Mouse (Mus musculus): Measurements from ENCODE around the gene Klhl11. TPM values are rescaled to one million over a fixed set of nuclear protein-coding genes. Genes with fewer than 3 reads are reported as not detected.

Gene Klhl11
- total and polyA plus RNA-seq, 3 experiments = 3.1 to 8.0 (median 7.2) TPM

DNA sequence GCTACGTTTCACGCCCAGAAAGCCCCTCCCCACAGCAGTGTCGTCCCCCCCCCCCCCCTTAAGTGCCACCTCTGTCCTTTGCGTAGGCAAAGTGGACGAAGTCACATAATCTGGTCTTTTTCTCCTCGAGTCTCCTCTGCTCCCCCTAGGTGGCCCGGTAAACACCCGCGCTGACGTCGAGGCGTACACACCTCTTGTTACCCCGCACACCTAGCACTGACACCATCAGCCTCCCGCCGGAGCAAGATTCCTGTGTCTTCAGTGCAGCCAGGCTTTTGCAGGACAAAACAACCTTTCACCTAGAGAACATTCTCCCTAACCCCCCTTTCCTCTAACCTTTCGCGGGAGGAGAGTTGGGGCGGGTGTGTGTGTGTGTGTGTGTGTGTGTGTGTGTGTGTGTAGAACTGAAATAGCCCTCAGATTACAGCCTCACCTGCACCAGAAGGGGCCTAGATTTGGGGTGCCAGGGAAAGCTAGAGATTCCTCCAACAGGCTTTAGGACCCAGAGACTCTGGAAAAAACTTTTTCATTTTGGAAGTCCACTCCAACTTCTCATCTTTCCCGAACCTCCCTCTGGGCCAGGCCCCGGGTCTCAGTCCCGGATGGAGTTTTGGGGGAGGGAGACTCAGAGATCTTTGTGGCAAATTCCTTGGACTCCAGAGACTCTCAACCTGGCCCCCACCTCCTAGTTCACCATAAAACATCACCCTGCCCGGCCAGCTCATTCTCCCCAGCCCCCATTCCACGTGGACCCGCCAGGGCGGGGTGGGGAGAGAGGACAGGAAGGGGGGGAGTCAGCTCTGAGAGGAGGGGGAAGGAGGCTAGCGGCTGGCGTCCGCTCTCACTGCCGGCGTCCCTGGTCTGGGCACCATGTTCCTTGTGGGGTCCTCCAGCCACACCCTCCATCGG, 57.4 kb downstream of the Klhl11 start, which contains the start of gene Fkbp10:
Fkbp10 (plus strand) TSS at position 784 of the 909 bp plus-strand sequence.
- under 1% methylated on average over 31 of the region's 31 CpGs for WGBS
- Histone ChIP-seq H3K36me3 (ENCODE audit: control insufficient read depth, insufficient read depth, low read length) (no peaks in the 10 kb centered on the region), H3K4me1 (ENCODE audit: control insufficient read depth, insufficient read depth, low read length) (peaks cover 7% of the 10 kb centered on the region), H3K27ac (peak within 1 kb of the TSS; percentile 90), H3K27me3 (ENCODE audit: control insufficient read depth, insufficient read depth, low read length) (no peaks in the 10 kb centered on the region), H3K4me3 (peak within 1 kb of the TSS; percentile 79), H3K79me2 (replicated peaks; ENCODE audit: control insufficient read depth, insufficient read depth, low read length) (no peaks in the 10 kb centered on the region), H3K9ac (ENCODE audit: low read depth, low read length) (peak within 1 kb of the TSS; percentile 85)
- TF ChIP-seq POLR2A (IDR thresholded peaks at IDR 0.05; ENCODE audit: insufficient read depth, low read depth, low read length) (peak; percentile 59), EP300 (IDR thresholded peaks at IDR 0.05; ENCODE audit: insufficient read depth, low read depth, low read length) (no peak)
- DNase-seq = peak; percentile 74 to 76
- intact Hi-C loops (cut with DNase I) = no loop called here

DNA sequence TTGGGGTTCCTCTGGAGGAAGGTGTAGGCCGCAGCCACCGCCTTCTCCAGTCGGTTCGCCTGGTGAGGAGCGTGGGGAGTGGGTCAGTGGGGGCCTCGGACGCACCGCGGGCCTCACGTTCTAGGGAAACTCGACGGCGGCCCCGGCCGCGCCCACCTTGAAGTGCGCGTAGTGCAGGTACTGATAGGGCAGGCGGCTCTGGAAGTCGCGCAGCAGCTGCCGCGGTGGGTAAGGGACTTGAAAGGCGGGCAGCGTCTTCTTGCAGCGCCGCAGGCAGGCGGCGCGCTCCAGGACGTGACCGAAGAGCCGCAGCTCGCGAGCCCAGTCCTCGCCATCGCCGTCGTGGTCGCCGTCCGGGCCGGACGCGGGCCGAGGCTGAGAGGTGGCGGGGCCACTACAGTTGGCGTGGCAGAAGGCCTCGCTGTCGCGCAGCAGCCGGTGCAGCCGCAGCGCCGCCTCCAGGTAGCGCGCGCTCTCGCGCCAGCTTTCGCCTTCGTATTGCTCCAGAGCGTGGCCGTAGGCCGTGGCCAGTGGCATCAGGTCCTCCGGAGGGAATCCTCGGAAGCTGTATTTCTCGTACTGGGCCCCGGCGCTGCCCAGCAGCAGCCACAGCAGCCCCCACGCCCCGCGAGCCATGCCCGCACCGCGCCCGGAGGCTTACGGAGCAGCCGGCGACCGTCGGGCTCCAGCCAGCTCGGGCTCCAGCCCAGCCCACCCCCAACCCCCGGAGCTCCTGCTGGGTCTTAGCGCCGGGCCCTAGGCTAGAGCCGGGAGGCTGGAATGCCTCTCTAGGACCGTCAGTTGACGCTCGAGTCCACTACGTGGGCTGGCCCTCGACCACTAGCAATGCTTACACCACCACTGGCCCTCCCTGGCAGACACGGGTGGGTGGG, 58.3 kb downstream of the Klhl11 start, which contains the start of gene P3h4:
P3h4 (minus strand) TSS at position 816 of the 893 bp plus-strand sequence.
- Histone ChIP-seq H3K79me2 (replicated peaks; ENCODE audit: control insufficient read depth, insufficient read depth, low read length) (no peaks in the 10 kb centered on the region), H3K27me3 (ENCODE audit: control insufficient read depth, insufficient read depth, low read length) (no peaks in the 10 kb centered on the region), H3K27ac (peak within 1 kb of the TSS; percentile 90), H3K4me1 (ENCODE audit: control insufficient read depth, insufficient read depth, low read length) (peaks cover 7% of the 10 kb centered on the region), H3K36me3 (ENCODE audit: control insufficient read depth, insufficient read depth, low read length) (no peaks in the 10 kb centered on the region), H3K9ac (ENCODE audit: low read depth, low read length) (peak within 1 kb of the TSS; percentile 85), H3K4me3 (peak within 1 kb of the TSS; percentile 79)
- peak; percentile 89 to 91 for DNase-seq
- 2% methylated on average over 93 of the region's 93 CpGs for WGBS
- TF ChIP-seq POLR2A (IDR thresholded peaks at IDR 0.05; ENCODE audit: insufficient read depth, low read depth, low read length) (peak; percentile 39), EP300 (IDR thresholded peaks at IDR 0.05; ENCODE audit: insufficient read depth, low read depth, low read length) (0 out of 2 replicates have a peak, but pooled peaks have one; percentile 29), CTCF (IDR thresholded peaks at IDR 0.05) (peak; percentile 92)
- intact Hi-C loops (cut with DNase I) = no loop called here

DNA sequence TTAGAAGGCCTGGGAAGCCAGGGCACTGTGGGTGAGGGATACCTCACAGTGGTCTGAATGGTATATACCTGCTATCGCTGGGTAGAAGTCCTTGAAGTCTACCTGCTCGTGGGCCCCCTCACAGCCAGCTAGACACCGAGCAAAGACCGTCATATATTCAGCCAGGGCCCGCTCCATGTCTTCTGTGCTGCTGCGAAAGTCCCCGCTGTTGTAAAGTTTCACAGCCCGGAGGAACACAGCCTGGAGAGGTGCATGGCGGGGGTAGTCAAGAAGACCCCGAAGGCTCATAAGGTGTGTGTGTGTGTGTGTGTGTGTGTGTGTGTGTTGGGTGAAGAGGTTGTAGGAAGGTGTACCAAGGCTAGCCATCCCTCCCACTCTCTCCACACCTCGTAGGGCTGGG, 59.0 kb downstream of the Klhl11 start:
- Histone ChIP-seq H3K27me3 (ENCODE audit: control insufficient read depth, insufficient read depth, low read length) (no peaks in the 10 kb centered on the region), H3K9ac (ENCODE audit: low read depth, low read length) (peak overlapping the region; percentile 85), H3K79me2 (replicated peaks; ENCODE audit: control insufficient read depth, insufficient read depth, low read length) (no peaks in the 10 kb centered on the region), H3K27ac (no peak overlapping the region), H3K4me3 (peak overlapping the region; percentile 79), H3K4me1 (ENCODE audit: control insufficient read depth, insufficient read depth, low read length) (peaks cover 7% of the 10 kb centered on the region), H3K36me3 (ENCODE audit: control insufficient read depth, insufficient read depth, low read length) (no peaks in the 10 kb centered on the region)
- no peak for TF ChIP-seq EP300 (IDR thresholded peaks at IDR 0.05; ENCODE audit: insufficient read depth, low read depth, low read length)
- TF ChIP-seq POLR2A (IDR thresholded peaks at IDR 0.05; ENCODE audit: insufficient read depth, low read depth, low read length) = no peak
- no peak for TF ChIP-seq CTCF (IDR thresholded peaks at IDR 0.05)
- intact Hi-C loops (cut with DNase I) = no loop called here
- WGBS = 70% methylated on average over 11 of the region's 11 CpGs
- DNase-seq = no peak

Small RNA genes within 50 kb of the gene (microRNA-seq; reads per million reads assigned to microRNA genes)
- gene Gm27374 = 0 reads per million in 2 experiments
- gene Mir7116 = 0 reads per million in 2 experiments

Other genes starting within 250 kb of the Klhl11 start
- not detected for gene Krt16, start 223.8 kb downstream of the Klhl11 start, total RNA-seq (2021)
- gene Krt16, start 223.8 kb downstream of the Klhl11 start, polyA plus RNA-seq (2012; rRNA removed) = not detected in 2 replicates
- gene Krt17, start 211.7 kb downstream of the Klhl11 start, total RNA-seq (2021) = not detected
- 0.61 TPM in 1 of 2 replicates, not detected in the other for gene Krt17, start 211.7 kb downstream of the Klhl11 start, polyA plus RNA-seq (2012; rRNA removed)
- gene Krt42, start 202.9 kb downstream of the Klhl11 start, total RNA-seq (2021) = not detected
- not detected in 2 replicates for gene Krt42, start 202.9 kb downstream of the Klhl11 start, polyA plus RNA-seq (2012; rRNA removed)
- 1,000 to 10,000 TPM; 1,735 to 2,054 TPM for gene Eif1, start 152.9 kb downstream of the Klhl11 start, total RNA-seq (2021)
- gene Eif1, start 152.9 kb downstream of the Klhl11 start, polyA plus RNA-seq (2012; rRNA removed) = 195 and 341 TPM in 2 replicates
- gene Gast, start 138.3 kb downstream of the Klhl11 start, total RNA-seq (2021) = not detected
- gene Gast, start 138.3 kb downstream of the Klhl11 start, polyA plus RNA-seq (2012; rRNA removed) = not detected in 2 replicates
- 1 to 10 TPM; 1.3 to 1.5 TPM for gene Hap1, start 116.6 kb downstream of the Klhl11 start, total RNA-seq (2021)
- gene Hap1, start 116.6 kb downstream of the Klhl11 start, polyA plus RNA-seq (2012; rRNA removed) = 0.97 and 1.4 TPM in 2 replicates
- gene Jup, start 75.0 kb downstream of the Klhl11 start, total RNA-seq (2021) = 100 to 1,000 TPM; 234 to 237 TPM
- gene Jup, start 75.0 kb downstream of the Klhl11 start, polyA plus RNA-seq (2012; rRNA removed) = 317 and 318 TPM in 2 replicates
- gene P3h4, start 57.9 kb downstream of the Klhl11 start, total RNA-seq (2021) = 10 to 100 TPM; 13.4 to 16.8 TPM
- gene P3h4, start 57.9 kb downstream of the Klhl11 start, polyA plus RNA-seq (2012; rRNA removed) = 29.7 and 35.6 TPM in 2 replicates
- 1 to 10 TPM; 7.4 to 7.5 TPM for gene Fkbp10, start 57.0 kb downstream of the Klhl11 start, total RNA-seq (2021)
- gene Fkbp10, start 57.0 kb downstream of the Klhl11 start, polyA plus RNA-seq (2012; rRNA removed) = 24.8 and 35.6 TPM in 2 replicates
- gene Nt5c3b, start 30.9 kb downstream of the Klhl11 start, total RNA-seq (2021) = 10 to 100 TPM; 23.5 to 24.1 TPM
- gene Nt5c3b, start 30.9 kb downstream of the Klhl11 start, polyA plus RNA-seq (2012; rRNA removed) = 44.0 and 63.3 TPM in 2 replicates
- gene Klhl10, start 30.8 kb downstream of the Klhl11 start, total RNA-seq (2021) = 1 to 10 TPM in 1 of 2 experiments, under 1 TPM in 1; 0.50 to 1.0 TPM
- 0.86 and 1.8 TPM in 2 replicates for gene Klhl10, start 30.8 kb downstream of the Klhl11 start, polyA plus RNA-seq (2012; rRNA removed)
- 10 to 100 TPM; 25.5 to 34.6 TPM for gene Acly, start 55.3 kb upstream of the Klhl11 start, total RNA-seq (2021)
- gene Acly, start 55.3 kb upstream of the Klhl11 start, polyA plus RNA-seq (2012; rRNA removed) = 66.5 and 74.7 TPM in 2 replicates
- under 1 TPM in 1 of 2 experiments, not detected in 1; 0.18 TPM for gene Ttc25, start 72.9 kb upstream of the Klhl11 start, total RNA-seq (2021)
- 0.18 and 0.37 TPM in 2 replicates for gene Ttc25, start 72.9 kb upstream of the Klhl11 start, polyA plus RNA-seq (2012; rRNA removed)
- 1 to 10 TPM; 5.6 to 7.6 TPM for gene Cnp, start 102.2 kb upstream of the Klhl11 start, total RNA-seq (2021)
- gene Cnp, start 102.2 kb upstream of the Klhl11 start, polyA plus RNA-seq (2012; rRNA removed) = 9.5 and 11.4 TPM in 2 replicates
- gene Nkiras2, start 146.5 kb upstream of the Klhl11 start, total RNA-seq (2021) = 10 to 100 TPM; 49.5 to 50.3 TPM
- gene Nkiras2, start 146.5 kb upstream of the Klhl11 start, polyA plus RNA-seq (2012; rRNA removed) = 91.2 and 107 TPM in 2 replicates
- gene Dnajc7, start 147.4 kb upstream of the Klhl11 start, total RNA-seq (2021) = 100 to 1,000 TPM; 107 to 121 TPM
- 46.1 and 77.8 TPM in 2 replicates for gene Dnajc7, start 147.4 kb upstream of the Klhl11 start, polyA plus RNA-seq (2012; rRNA removed)
- gene Zfp385c, start 219.7 kb upstream of the Klhl11 start, total RNA-seq (2021) = under 1 TPM; 0.34 to 0.48 TPM
- gene Zfp385c, start 219.7 kb upstream of the Klhl11 start, polyA plus RNA-seq (2012; rRNA removed) = 0.59 and 0.61 TPM in 2 replicates
- gene Dhx58, start 231.5 kb upstream of the Klhl11 start, total RNA-seq (2021) = under 1 TPM; 0.55 to 0.70 TPM
- gene Dhx58, start 231.5 kb upstream of the Klhl11 start, polyA plus RNA-seq (2012; rRNA removed) = 2.8 and 3.0 TPM in 2 replicates
- gene Kat2a, start 239.7 kb upstream of the Klhl11 start, total RNA-seq (2021) = 10 to 100 TPM; 13.1 to 14.0 TPM
- gene Kat2a, start 239.7 kb upstream of the Klhl11 start, polyA plus RNA-seq (2012; rRNA removed) = 18.9 and 21.7 TPM in 2 replicates
- not detected for gene Hspb9, start 241.1 kb upstream of the Klhl11 start, total RNA-seq (2021)
- 0.50 and 0.62 TPM in 2 replicates for gene Hspb9, start 241.1 kb upstream of the Klhl11 start, polyA plus RNA-seq (2012; rRNA removed)